Mouse (Mus musculus) 416B (cell line): ENCODE measurements around the gene A530016L24Rik.

ENCODE experiments used
- DNase-seq: peaks from one replicate; pipeline ENCODE4 v3.0.0; 2011; ENCODE audit warnings: low read depth

A530016L24Rik gene

DNA sequence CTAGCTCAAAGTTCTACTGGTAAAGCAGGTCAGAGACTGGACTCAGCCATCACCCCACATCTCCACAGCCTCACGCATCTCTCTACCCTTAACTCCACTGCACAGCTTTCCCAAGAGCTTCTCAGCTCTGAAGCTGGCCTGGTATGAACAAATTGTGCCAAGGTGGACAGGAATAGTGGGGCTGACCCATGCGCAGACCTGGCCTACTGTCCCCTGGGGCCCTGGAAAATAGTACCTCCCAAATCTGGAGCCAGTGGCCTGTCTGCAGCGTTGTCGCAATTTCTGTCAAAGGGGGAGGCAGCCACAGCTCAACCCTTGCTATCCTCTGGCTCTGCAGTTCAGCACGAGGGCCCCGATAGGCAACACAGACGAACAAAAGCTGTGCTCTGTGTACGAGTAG lies at the start of gene A530016L24Rik:
Gene A530016L24Rik, plus strand, starts transcription at position 315 of the 400 bp plus-strand sequence.
- DNase-seq, result no peak

DNA sequence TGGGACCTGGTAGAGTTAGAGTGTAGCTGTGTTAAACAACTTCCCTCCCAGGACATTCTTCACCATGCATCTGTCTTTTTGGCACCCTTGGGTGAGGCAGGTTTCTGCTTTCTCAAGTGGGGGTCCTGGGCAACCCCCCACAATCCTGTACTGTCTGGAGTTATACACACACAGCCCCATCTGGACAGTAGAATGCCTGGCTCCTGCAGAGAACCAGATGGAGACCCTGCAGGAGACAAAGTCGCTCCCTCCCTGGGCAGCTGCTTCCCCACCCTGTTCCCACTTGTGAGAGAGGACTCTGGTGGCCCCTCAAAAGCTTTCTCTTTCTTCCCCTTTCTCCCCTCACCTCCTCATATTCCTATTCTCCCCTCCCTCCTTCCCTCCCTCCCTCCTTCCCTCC lies 49.3 kb upstream of the A530016L24Rik start:
- no peak for DNase-seq

DNA sequence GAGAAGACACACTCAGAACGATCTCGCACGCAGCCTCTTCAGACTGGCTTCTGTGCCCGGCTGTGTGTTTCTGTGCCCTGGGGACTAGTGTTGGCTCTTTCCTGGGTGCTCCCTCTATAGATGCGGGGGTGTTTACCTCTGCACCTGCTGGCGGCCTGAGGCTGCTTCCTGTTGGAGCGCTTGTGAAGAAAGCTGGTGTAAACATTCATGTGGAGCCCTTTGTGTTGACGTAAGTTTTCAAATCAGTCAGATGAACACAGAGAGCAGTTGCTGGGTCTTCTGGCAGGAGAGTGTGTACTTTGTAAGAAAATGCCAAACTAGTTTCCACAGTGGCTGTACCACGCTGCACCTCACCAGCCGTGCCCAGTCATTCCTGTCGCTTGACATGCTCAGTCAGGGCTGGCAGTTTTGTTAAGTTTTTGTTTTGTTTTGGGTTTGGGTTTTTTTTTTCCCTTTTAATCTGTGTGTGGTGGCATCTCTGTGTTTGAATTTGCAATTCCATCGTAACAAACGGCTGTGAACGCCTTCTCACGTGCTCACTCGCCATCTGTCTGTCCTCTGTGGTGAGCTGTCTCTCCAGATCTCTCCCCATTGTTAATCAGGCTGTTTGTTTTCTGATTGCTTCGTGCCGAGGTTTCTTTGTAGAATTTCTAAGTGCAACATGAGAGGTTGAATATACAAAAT lies 40.0 kb upstream of the A530016L24Rik start:
- DNase-seq, result no peak

DNA sequence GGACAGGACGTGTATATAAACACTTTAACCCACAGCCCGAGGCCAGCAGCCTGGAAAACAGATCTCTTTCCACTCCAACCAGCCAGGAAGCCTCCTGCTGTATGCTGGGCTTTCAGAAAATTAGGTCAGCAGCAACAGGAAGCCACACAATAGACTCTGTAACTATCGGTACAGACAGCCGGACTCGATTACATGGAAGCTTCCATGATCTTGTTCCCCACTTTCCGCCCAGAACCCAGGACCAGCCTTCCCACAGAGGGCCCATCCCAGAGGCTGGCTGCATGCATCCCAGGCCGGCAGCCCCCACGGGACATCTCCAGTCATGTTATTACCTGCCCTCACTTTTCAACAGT lies 39.4 kb upstream of the A530016L24Rik start:
- DNase-seq, result no peak

DNA sequence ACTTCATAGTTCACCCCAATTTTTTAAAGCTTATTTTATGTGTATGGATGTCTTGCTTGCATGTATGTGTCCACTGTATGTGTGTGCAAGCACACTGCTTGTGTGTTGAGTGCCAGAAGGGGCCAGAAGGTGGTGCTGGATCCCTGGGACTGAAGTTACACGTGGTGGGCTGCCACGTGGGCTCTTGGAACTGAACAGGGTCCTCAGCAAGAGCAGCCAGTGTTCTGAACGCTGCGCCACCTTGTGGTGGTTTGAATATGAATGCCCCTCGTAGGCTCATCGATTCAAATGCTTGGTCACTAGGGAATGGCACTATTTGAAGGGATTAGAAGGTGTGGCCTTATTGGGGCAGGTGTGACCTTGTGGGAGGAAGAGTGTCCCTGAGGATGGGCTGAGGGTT lies 38.4 kb upstream of the A530016L24Rik start:
- no peak for DNase-seq

DNA sequence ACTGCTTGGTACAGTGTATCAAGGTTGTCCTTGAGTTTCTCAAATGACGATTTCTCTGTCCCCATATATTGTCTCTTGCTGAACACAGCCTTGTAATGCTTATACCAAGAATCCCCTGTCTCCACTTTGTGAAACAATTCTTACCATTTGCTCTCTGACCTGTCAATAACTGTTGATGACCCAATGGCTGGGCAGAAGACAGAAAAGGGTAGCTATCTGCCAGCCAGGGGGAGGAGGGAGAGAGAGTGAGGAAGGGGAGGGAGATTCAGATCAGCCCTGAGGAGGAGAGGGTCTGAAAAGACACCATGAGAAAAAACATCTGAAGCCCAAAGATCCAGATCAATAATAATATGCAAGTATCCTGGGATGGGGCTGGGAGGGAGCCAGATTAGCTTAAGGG lies 37.9 kb upstream of the A530016L24Rik start:
- no peak for DNase-seq

DNA sequence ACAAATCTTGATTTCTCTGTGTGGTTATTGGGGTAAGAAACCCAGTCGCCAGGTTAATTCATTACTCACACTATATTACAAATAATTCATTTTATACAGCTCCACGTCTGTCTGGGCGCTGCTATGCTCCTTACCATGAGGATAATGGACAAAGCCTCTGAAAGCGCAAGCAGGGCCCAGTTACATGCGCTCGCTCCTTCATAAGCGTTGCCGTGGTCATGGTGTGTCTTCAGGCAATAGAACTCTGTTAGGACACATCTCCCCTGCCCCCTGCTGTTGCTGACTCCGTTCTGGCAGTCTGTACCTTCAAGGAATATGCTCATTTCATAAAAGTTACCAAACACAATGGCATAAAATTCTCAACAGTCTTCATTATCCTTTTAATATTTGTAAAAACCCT lies 37.4 kb upstream of the A530016L24Rik start:
- DNase-seq, result no peak

DNA sequence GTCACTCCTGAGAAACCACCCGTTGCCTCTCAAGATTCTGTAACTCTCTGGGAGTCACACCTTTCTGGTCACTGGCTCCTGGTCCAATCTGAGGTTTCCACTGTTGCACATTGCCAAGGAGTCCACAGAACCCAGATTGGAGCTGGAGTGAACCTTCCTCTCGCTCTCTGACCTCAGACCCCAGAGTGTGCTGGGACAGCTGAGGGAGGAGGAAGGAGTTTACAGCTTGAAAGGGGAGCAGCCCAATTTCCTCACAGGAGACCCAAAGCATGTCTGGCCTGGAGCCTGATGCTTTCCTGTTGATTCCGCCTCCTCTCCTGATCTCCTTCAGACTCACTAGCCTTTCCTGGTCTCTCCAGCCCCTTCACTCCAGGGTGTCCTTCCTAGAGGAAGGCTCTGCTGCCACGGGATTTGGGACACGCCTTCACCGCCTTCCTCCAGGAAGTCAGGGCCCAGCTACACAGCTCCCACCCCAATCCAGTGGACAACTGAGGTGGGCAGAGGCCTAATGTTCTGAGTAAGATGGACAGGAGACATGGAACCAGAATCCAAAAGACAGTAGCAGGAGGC lies 33.0 kb upstream of the A530016L24Rik start:
- no peak for DNase-seq

DNA sequence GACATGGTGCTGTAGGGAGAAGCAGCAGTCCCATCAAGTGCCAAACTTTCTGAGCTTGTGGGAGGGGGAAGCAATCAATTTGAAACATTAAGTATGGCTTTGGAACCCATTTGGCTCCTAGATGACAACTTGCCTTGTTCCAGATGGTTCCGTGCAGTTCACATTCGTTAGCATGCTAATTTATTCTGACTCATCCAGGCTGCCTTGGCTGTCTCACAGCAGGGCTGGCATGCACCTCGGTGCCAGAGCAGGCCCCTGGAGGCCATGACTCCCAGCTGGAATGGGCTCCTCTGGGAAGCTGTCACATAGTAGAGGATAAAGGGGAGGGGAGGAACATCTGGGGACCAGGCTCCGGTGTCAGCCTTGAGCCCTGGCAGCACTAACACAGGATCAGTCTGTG lies 31.4 kb upstream of the A530016L24Rik start:
- DNase-seq, result no peak

DNA sequence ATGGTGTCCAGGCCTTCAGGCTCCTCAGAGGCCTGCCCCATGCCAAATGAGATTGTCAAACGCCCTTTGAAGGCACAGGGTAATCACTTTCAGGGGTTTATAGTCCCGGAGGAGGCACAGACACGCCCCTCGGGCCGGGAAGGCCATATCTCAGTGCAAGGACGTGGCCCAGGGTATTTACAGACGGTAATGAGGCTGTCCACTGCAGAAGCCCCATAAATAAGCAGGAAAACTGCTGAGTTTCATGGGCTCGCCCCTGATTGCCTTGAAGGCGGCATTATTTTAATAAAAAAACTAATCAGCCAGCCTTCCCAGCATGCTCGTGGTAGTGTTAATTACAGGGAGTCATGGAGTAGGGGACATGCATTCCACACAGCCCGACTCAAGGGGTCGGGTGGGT lies 26.8 kb upstream of the A530016L24Rik start:
- no peak for DNase-seq

DNA sequence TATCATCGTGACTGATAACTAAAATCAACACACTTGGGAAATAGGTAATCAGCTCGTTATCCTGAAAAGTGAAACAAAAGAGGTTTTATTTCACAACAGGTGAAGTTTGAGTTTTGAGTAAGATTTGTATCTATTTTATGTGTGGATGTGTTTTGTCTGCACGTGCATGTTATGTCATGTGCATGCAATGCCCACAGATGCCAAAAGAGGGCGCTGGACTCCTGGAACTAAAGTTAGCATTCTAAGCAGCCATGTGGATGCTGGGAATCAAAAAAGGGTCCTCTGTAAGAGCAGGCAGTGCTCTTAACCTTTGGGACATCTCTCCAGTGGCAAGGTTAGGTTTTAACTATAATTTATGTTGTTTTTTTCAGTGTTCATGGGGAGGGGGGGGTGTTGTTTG lies 26.0 kb upstream of the A530016L24Rik start:
- DNase-seq, result peak; percentile 24

DNA sequence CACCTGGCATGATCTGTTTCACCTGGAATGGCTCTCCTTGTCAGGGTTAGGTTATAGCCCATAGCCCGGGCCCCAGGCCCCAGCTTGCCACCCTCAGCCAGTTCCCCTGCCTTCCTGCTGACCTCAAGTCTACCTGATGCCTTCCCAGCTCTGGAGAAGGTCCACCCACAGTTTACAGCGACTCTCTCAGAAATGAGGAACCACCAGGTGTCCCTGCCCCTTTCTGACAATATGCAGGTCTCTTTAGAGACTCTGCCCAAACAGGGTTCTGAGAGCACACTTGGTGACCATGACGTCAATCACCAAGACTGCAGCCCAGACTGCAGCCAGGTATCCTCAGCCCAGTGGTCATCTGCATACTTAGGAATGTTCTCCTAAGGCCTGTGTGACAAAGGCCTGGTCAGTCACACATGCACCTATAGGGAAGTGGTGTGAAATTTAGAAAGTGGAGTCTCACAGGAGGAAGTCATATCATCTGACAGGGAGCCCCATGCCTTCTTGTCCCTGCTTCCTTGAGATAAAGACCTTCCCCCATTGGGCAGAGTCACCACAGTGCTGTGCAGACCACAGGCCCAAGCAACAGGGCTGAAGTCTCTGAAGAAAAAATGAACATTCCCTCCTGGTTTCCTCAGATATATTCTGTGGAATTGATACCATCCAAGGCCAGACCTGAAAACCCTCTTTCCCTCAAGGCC lies 25.4 kb upstream of the A530016L24Rik start:
- DNase-seq, result peak; percentile 51

DNA sequence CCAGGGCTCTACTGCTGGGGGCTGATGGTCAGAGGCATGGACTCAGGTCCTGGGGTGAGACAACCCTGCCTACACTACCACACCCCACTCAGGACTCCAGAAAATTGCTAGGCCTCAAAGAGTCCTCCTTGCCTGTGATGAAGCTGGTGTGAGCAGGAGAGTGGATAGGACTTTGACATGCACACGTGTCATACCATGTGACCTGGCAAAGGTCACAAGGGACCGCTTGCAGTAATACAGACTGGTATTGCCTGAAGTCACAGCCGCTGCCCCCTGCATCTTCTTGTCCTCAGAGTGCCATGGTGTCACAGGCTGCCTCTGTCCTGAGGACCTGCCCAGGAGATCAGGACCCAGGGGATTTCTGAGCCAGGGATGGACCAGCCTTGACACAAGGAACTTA lies 24.7 kb upstream of the A530016L24Rik start:
- DNase-seq, result peak; percentile 8

DNA sequence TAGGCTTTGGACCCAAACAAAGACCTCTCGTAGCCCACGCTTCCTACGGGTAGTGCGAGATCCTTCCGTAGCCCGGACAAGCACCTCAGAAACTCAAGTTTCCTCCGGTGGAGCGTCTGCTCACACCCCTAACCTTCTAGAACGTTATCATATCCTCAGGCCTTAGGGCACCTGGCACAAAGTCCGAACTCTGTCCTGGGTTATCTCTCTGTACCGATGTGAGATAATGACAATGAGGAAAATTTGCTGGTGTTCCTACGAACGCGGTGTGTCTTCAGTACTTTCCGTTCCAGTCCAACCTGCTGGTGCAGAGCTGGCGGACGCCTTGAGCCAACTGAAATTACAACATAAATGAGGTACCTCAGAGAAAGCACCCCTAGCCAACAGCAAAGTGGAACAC lies 23.3 kb upstream of the A530016L24Rik start:
- no peak for DNase-seq

DNA sequence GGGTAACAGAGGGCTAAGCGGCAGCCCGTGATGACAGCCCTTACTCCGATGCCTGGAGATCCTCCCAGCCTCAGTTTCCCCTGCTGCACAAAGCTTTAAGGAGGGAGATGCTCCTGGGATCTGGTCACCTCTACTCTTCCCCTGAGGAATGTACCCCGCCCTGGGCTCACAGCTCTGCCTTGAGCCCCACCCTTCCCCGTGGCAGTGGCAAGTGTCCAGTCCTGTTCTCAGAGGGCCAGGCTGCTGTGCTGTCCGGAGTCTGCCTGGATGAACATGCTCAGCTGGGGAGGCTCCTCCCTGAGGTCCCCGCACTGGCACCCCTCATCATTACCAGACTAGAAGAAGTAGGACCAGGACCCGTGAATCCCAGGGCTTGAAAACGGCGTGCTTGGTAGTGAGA lies 21.9 kb upstream of the A530016L24Rik start:
- DNase-seq, result no peak

DNA sequence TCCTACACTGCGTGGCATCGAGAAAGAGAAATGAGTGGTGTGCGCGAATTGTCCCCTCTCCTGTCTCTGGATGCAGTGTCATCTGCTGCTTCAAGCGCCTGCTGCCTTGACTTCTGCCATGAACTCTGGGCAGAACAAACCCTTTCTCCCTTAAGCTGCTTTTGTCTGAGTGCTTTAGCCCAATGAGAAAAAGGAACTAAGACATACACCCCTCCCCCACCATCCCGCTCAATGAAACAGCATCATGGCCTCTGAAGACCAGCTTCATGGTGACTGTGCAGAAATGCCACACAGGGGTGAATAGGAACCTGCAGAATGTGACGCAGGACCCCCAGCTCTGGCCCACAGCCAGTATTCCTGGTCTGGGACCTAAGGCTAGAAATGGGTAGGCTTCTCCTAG lies 19.9 kb upstream of the A530016L24Rik start:
- no peak for DNase-seq

DNA sequence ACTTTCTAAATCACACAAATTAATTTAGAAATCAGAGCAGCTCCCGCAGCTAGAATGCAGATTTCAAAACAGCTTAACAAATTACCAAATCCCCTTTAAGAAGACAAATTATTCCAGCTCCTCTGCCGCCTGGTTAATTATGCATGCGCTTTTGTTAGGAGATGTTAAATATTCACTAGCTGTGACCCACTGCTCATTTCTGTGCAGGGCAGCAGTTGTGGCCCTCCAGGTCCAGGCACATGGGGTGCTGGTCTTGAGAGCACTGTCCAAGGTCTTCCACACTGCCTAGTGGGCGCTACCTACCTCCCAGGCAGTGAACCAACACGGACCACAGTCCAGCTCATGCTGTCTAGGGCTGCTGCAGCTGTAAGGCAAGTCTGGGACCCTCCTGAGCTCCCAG lies 19.0 kb upstream of the A530016L24Rik start:
- no peak for DNase-seq

DNA sequence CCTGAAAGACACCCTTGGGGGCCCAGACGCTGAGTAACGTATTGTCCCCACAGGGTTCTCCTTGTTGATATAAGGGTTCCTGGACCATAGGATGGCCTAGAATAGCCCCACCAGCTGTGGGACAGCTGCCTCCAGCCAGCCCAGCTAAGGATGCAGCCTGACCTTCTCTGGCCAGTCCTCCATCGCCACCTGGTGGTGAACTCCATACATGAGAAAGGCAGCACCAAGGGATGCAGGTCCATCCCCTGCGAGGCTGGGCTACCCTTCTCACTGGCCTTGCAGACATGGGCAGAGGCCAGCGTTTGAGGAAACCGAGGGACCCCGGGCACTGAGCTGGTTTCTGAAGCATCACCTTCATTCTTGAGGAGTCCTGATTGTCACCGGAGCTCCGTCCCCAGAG lies 15.5 kb upstream of the A530016L24Rik start:
- DNase-seq, result peak; percentile 61

DNA sequence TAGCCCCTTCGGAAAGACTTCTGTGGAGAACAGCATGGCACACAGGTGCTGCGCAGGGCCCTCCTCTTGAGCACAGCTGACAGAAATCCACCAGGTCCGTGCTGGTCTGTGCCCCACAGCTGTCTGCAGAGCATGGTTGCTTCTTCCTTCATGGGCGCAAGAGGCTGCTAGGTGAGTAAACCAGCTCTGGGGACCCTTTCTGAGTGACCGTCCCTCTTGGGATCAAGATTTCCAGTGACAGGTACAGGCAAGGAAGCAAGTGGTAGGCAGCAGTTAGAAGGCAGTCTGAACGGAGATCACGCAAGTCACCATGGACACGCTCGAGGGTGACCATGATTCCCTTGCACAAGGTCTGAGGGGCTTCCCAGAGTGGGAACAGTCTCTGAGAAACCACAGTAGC lies 287 bp downstream of the A530016L24Rik start:
- DNase-seq, result no peak

DNA sequence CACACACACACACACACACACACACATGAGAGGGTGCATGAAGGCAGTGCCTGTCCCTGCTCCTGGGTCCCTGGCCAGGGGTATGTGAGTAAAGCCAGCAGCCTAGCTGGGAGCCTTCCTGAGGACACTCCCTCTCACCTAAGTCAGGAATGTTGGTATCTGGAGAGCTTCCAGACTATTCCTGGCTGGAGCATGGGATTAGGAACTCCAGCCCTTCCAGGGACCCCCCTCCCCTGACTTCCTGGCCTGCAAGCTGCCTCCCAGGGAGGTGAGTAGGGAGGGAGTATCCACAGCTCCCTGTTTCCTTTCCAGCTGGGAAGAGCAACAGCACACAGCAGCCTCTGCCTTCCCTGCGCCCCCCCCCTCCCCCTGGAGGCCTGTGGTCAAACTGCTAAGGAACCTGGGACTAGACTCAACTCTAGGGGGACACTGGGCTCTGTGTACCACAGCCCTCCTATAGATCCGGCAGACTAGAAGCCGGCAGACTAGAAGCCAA lies 1.2 kb downstream of the A530016L24Rik start:
- DNase-seq, result no peak

DNA sequence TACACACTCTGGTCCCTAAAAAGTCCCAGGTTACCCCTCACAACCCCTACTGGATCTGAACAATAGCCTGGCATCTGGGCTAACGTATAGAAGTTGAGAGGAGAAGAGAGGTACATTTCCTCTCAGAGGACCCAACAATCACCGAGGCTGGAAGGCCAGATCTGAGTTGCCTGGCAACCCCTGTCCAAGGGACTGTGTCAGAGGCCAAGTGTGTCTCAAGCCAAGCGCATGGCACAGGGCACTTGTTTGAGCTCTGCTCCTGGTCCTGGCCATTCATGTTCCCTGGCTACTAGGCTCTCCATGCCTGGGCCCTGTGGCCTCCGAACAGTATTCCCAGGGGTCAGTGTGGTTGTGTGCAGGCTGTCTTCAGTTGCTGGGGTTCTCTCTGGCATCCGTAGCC lies 6.9 kb downstream of the A530016L24Rik start:
- no peak for DNase-seq

DNA sequence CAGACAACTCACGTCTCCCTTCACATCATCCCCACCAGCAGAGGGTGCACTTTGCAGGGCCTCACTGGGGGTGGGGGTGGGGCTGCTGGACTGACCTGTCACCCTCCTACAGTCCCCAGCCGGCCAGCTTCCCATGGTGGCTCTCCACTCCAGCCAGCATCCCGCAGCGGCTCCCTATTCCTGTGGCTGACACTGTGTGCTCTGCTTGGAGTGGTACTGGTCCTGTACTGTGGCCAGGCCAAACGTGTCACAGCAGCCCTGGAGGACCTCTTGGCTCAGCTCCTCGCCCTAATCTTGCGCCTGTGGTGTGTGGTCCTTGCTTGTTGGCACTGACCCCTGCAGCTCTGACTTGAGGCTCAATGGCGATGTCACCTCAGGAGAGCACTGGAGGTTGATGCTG lies 8.5 kb downstream of the A530016L24Rik start:
- no peak for DNase-seq

DNA sequence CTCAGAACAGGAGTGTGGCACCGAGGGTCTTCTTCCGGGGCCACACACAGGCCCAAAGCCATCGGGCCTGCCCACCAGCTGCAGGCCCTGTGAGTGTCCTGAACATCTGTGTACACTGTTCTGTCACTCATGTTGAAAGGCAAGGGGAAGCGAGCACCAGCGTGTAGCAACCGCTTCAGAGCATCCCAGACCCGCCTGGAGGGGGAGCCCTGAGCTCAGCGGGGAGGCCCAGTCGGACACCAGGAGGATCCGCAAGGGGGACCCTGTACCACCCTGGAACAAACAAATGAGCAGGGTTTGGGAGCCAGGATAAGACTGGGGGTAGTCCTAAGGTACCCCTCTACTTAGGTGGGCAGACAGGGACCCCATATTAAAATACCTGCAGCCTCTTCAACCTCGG lies 9.4 kb downstream of the A530016L24Rik start:
- no peak for DNase-seq
